8 mouse cellular contexts compared by ENCODE assay signal in genomic region chr13:23622861-23623450, GRCm38 (mm10). TPM values are rescaled to one million over a fixed set of nuclear protein-coding genes. Genes with fewer than 3 reads are reported as not detected.
A peak's percentile ranks its signal among the peaks of the same experiment; 100 is the strongest.
DNase-seq lines count a peak whose midpoint lies in the region; ATAC-seq and TF ChIP-seq lines count a peak whose summit lies in the region.

No protein-coding gene starts in this region.

- peak overlapping the region; percentile 76 for H3K4me3 ChIP-seq in layer of hippocampus, adult 2 months
- peak overlapping the region; percentile 71 for H3K4me3 ChIP-seq in midbrain, embryonic 13.5 days (replicated peaks)

- ATAC-seq in midbrain, embryonic 13.5 days = no peak

- no peak for TF ChIP-seq CTCF in layer of hippocampus, adult 2 months (conservative IDR thresholded peaks at IDR 0.05)

- H3K36me3 ChIP-seq in midbrain, embryonic 13.5 days = no peaks in the 10 kb centered on the region

- no peaks in the 10 kb centered on the region for H3K9me3 ChIP-seq in midbrain, embryonic 13.5 days

- peak overlapping the region; percentile 89 for H3K9ac ChIP-seq in midbrain, embryonic 13.5 days (replicated peaks)

- H3K4me1 ChIP-seq in midbrain, embryonic 13.5 days (replicated peaks) = peaks cover 28% of the 10 kb centered on the region

- H3K27me3 ChIP-seq in midbrain, embryonic 13.5 days = peaks cover 3% of the 10 kb centered on the region; the same call in 1 of the 2 replicates

- peak overlapping the region; percentile 98 for H3K4me2 ChIP-seq in midbrain, embryonic 13.5 days (replicated peaks)

- no peak for DNase-seq in layer of hippocampus, adult 2 months (ENCODE audit: low spot score in 2 of 2)
- DNase-seq in layer of hippocampus, adult 18-20 months (ENCODE audit: low spot score in 2 of 2) = no peak
- peak; percentile 22 for DNase-seq in cerebellum, adult 8-10 months
- DNase-seq in heart, adult 9 months (ENCODE audit: low spot score in 2 of 2) = peak; percentile 7 to 28
- peak; percentile 10 to 52 for DNase-seq in kidney, postnatal 36 days
- DNase-seq in right cerebral cortex, postnatal 25 days = no peak
- no peak for DNase-seq in urinary bladder, adult 18-20 months (ENCODE audit: low spot score in 2 of 2)

- H3K27ac ChIP-seq in layer of hippocampus, adult 2 months = peak overlapping the region; percentile 99
- H3K27ac ChIP-seq in midbrain, embryonic 13.5 days = peak overlapping the region; percentile 96

- 29% methylated on average over 7 of the region's 7 CpGs for WGBS in midbrain, embryonic 13.5 days

RNA-seq across cellular contexts. Expression of gene Hist1h1e, which starts 0.6 kb away (rescaled TPM):
- 10 to 100 TPM; 50.6 to 58.1 TPM for total RNA-seq in layer of hippocampus, adult 2 months (2021)
- total RNA-seq in layer of hippocampus, adult 18-20 months (2021) = 10 to 100 TPM; 41.8 to 45.0 TPM
- polyA plus RNA-seq in midbrain, embryonic 13.5 days (2015; fragmentation: Nextera tagmentation; extraction: Ambion mirVana) = 12.6 and 15.0 TPM in 2 replicates

RNA-seq across cellular contexts. Expression of gene Hist1h2be, which starts 2.0 kb away (rescaled TPM):
- 10 to 100 TPM in 1 of 2 experiments, 1 to 10 TPM in 1; 8.8 to 10.1 TPM for total RNA-seq in layer of hippocampus, adult 2 months (2021)
- 10 to 100 TPM; 10.2 to 11.3 TPM for total RNA-seq in layer of hippocampus, adult 18-20 months (2021)
- 1.4 and 2.0 TPM in 2 replicates for polyA plus RNA-seq in midbrain, embryonic 13.5 days (2015; fragmentation: Nextera tagmentation; extraction: Ambion mirVana)

RNA-seq across cellular contexts. Expression of gene Hist1h4d, which starts 41.6 kb away (rescaled TPM):
- 100 to 1,000 TPM; 140 to 146 TPM for total RNA-seq in layer of hippocampus, adult 2 months (2021)
- 100 to 1,000 TPM; 152 to 153 TPM for total RNA-seq in layer of hippocampus, adult 18-20 months (2021)
- polyA plus RNA-seq in midbrain, embryonic 13.5 days (2015; fragmentation: Nextera tagmentation; extraction: Ambion mirVana) = 74.3 and 84.0 TPM in 2 replicates

RNA-seq across cellular contexts. Expression of gene Hist1h3d, which starts 47.4 kb away (rescaled TPM):
- total RNA-seq in layer of hippocampus, adult 2 months (2021) = 10 to 100 TPM; 12.1 to 13.0 TPM
- total RNA-seq in layer of hippocampus, adult 18-20 months (2021) = 10 to 100 TPM; 11.8 to 13.6 TPM
- 2.1 and 3.1 TPM in 2 replicates for polyA plus RNA-seq in midbrain, embryonic 13.5 days (2015; fragmentation: Nextera tagmentation; extraction: Ambion mirVana)

RNA-seq across cellular contexts. Expression of gene Hist1h2ad, which starts 48.8 kb away (rescaled TPM):
- 10 to 100 TPM in 1 of 2 experiments, 1 to 10 TPM in 1; 5.0 to 13.0 TPM for total RNA-seq in layer of hippocampus, adult 2 months (2021)
- 1 to 10 TPM; 3.8 to 7.1 TPM for total RNA-seq in layer of hippocampus, adult 18-20 months (2021)
- 0.93 and 1.7 TPM in 2 replicates for polyA plus RNA-seq in midbrain, embryonic 13.5 days (2015; fragmentation: Nextera tagmentation; extraction: Ambion mirVana)

Comparison
In these comparisons a context has a peak if more than half of its experiments do, and no peak if none do; other contexts are left out.
1. DNase-seq: peak in cerebellum, adult 8-10 months (single experiment), heart, adult 9 months (2 of 2) and kidney, postnatal 36 days (2 of 2); none in layer of hippocampus, adult 2 months (0 of 2), layer of hippocampus, adult 18-20 months (0 of 2), right cerebral cortex, postnatal 25 days (single experiment) and urinary bladder, adult 18-20 months (0 of 2).